Mouse (Mus musculus) myocyte (in vitro differentiated cells): ENCODE measurements around the gene Fhit.

ENCODE experiments used
- CEBPB ChIP-seq: IDR thresholded peaks from 2 replicates; pipeline ENCODE4 v1.6.1; 2011; ENCODE audit warnings: mild to moderate bottlenecking, moderate library complexity; ENCODE audit not compliant: poor library complexity, insufficient read depth, severe bottlenecking
- E2F4 ChIP-seq: IDR thresholded peaks from one replicate; pipeline ENCODE4 v1.6.1; 2011; ENCODE audit warnings: mild to moderate bottlenecking, control low read depth, moderate library complexity; ENCODE audit not compliant: insufficient read depth
- MAX ChIP-seq: IDR thresholded peaks from one replicate; pipeline ENCODE4 v1.6.1; 2011; ENCODE audit warnings: low read depth, mild to moderate bottlenecking, control low read depth
- MYOD1 ChIP-seq, 3 experiments: IDR thresholded peaks; one replicate each; pipeline ENCODE4 v1.6.1; 2011; ENCODE audit warnings: control low read depth in 2 of 3, low read depth in 2 of 3, mild to moderate bottlenecking in 2 of 3, moderate library complexity in 1 of 3; ENCODE audit not compliant: insufficient read length in 2 of 3, control insufficient read depth in 1 of 3
- MYOG ChIP-seq, 3 experiments: IDR thresholded peaks; one replicate each; pipeline ENCODE4 v1.6.1; 2011; ENCODE audit warnings: control low read depth in 2 of 3, low read depth in 2 of 3, mild to moderate bottlenecking in 2 of 3; ENCODE audit not compliant: insufficient read length in 2 of 3, control insufficient read depth in 1 of 3, insufficient read depth in 1 of 3
- POLR2A ChIP-seq: IDR thresholded peaks from one replicate; pipeline ENCODE4 v1.6.1; 2011; ENCODE audit warnings: low read depth, mild to moderate bottlenecking, control low read depth, moderate library complexity; ENCODE audit not compliant: insufficient read length
- POLR2AphosphoS2 ChIP-seq: IDR thresholded peaks from one replicate; pipeline ENCODE4 v1.6.1; 2011; ENCODE audit warnings: low read depth, control low read depth; ENCODE audit not compliant: insufficient read length
- REST ChIP-seq: IDR thresholded peaks from one replicate; pipeline ENCODE4 v1.6.1; 2011; ENCODE audit warnings: mild to moderate bottlenecking, control low read depth, moderate library complexity; ENCODE audit not compliant: insufficient read depth, insufficient read length
- SRF ChIP-seq: IDR thresholded peaks from one replicate; pipeline ENCODE4 v1.6.1; 2011; ENCODE audit warnings: low read depth; ENCODE audit not compliant: control insufficient read depth, insufficient read length
- USF1 ChIP-seq: IDR thresholded peaks from one replicate; pipeline ENCODE4 v1.6.1; 2011; ENCODE audit warnings: low read depth, mild to moderate bottlenecking, control low read depth, moderate library complexity

GRCm38 (mm10) chr14:10409306-10409962 lies 752.4 kb downstream of the Fhit start:
- TF ChIP-seq POLR2AphosphoS2: no peak
- no peak for TF ChIP-seq CEBPB
- no peak for TF ChIP-seq POLR2A
- TF ChIP-seq MYOD1 (IDR thresholded peaks at IDR 0.05; ENCODE audit: control insufficient read depth in 1 of 3, insufficient read length in 2 of 3, low read depth in 2 of 3): no peak
- no peak for TF ChIP-seq MYOG (IDR thresholded peaks at IDR 0.05; ENCODE audit: control insufficient read depth in 1 of 3, insufficient read depth in 1 of 3, insufficient read length in 2 of 3, low read depth in 2 of 3)
- no peak for TF ChIP-seq E2F4
- no peak for TF ChIP-seq MAX
- no peak for TF ChIP-seq USF1
- TF ChIP-seq SRF: no peak
- no peak for TF ChIP-seq REST
